Mouse (Mus musculus) liver, adult 2 months (tissue): ENCODE data around the gene Pih1d1.

Experiments used
- CTCF ChIP-seq: fragments of 200-500 bp; IDR thresholded peaks from 2 replicates; pipeline ENCODE4 v1.5.1; 2011; ENCODE audit warnings: low read depth, low read length, control low read depth
- POLR2A ChIP-seq: fragments of 200-500 bp; IDR thresholded peaks from 2 replicates; pipeline ENCODE4 v1.6.1; 2011; ENCODE audit warnings: low read length, control low read depth; ENCODE audit not compliant: insufficient read depth; ENCODE audit errors: extremely low read depth

GRCm38 (mm10) chr7:45192585-45193310 lies 38.6 kb downstream of the Pih1d1 start:
- TF ChIP-seq CTCF (no peak), POLR2A (no peak)
